Mouse (Mus musculus) myocyte (in vitro differentiated cells): ENCODE measurements around the gene Spcs3.

Experiments
- CEBPB ChIP-seq: IDR thresholded peaks from 2 replicates; pipeline ENCODE4 v1.6.1; 2011; ENCODE audit warnings: mild to moderate bottlenecking, moderate library complexity; ENCODE audit not compliant: poor library complexity, insufficient read depth, severe bottlenecking
- E2F4 ChIP-seq: IDR thresholded peaks from one replicate; pipeline ENCODE4 v1.6.1; 2011; ENCODE audit warnings: mild to moderate bottlenecking, control low read depth, moderate library complexity; ENCODE audit not compliant: insufficient read depth
- MAX ChIP-seq: IDR thresholded peaks from one replicate; pipeline ENCODE4 v1.6.1; 2011; ENCODE audit warnings: low read depth, mild to moderate bottlenecking, control low read depth
- MYOG ChIP-seq, 3 experiments: IDR thresholded peaks; one replicate each; pipeline ENCODE4 v1.6.1; 2011; ENCODE audit warnings: control low read depth in 2 of 3, low read depth in 2 of 3, mild to moderate bottlenecking in 2 of 3; ENCODE audit not compliant: insufficient read length in 2 of 3, control insufficient read depth in 1 of 3, insufficient read depth in 1 of 3
- POLR2A ChIP-seq: IDR thresholded peaks from one replicate; pipeline ENCODE4 v1.6.1; 2011; ENCODE audit warnings: low read depth, mild to moderate bottlenecking, control low read depth, moderate library complexity; ENCODE audit not compliant: insufficient read length
- POLR2AphosphoS2 ChIP-seq: IDR thresholded peaks from one replicate; pipeline ENCODE4 v1.6.1; 2011; ENCODE audit warnings: low read depth, control low read depth; ENCODE audit not compliant: insufficient read length
- TCF12 ChIP-seq: IDR thresholded peaks from one replicate; pipeline ENCODE4 v1.6.1; 2011; ENCODE audit warnings: mild to moderate bottlenecking, control low read depth; ENCODE audit not compliant: poor library complexity, insufficient read depth, severe bottlenecking

DNA sequence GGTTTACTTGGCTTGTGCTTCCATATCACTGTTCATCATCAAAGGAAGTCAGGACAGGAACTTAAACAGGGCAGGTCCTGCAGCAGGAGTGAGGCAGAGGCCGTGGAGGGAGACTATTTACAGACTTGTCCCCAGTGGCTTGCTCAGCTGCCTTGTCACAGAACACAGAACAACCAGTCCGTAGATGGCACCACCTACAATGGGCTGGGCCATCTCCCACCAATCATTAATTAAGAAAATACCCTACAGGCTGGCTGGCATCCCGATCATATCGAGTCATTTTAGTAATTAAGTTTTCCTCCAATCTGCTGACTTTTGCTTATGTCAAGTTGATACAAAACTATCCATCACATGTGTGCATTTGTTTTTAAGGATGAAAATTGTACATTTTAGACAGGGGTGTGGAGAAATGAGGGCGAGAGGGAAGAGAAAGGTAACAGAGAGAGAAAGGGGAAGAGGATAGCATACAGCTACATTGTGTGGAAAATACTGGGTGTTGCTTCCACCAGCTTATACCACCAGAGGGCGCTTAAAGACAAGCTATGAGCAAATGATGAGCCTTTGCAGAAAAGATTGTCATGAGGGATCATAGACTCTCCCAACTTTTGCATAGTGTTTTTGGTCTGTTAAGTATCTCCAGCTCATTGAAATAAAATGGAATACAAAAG, 22.2 kb downstream of the Spcs3 start:
- no peak for TF ChIP-seq TCF12
- no peak for TF ChIP-seq POLR2A
- TF ChIP-seq E2F4 = no peak
- TF ChIP-seq MYOG (IDR thresholded peaks at IDR 0.05; ENCODE audit: control insufficient read depth in 1 of 3, insufficient read depth in 1 of 3, insufficient read length in 2 of 3, low read depth in 2 of 3) = no peak
- TF ChIP-seq CEBPB = no peak
- TF ChIP-seq MAX = no peak
- TF ChIP-seq POLR2AphosphoS2 = no peak
